Mouse (Mus musculus): ENCODE data around the gene Cep89. TPM values are rescaled to one million over a fixed set of nuclear protein-coding genes. Genes with fewer than 3 reads are reported as not detected.
A peak's percentile ranks its signal among the peaks of the same experiment; 100 is the strongest.

The Cep89 gene
- 37.3 and 39.2 TPM in 2 replicates for polyA plus RNA-seq (2015; fragmentation: Nextera tagmentation; extraction: Ambion mirVana)

- H3K4me1 ChIP-seq, result peaks cover 19% of the 10 kb centered on the region
- H3K9me3 ChIP-seq, result no peaks in the 10 kb centered on the region
- peak; percentile 88 for ATAC-seq (ENCODE audit: extremely low read depth, insufficient number of reproducible peaks, low FRiP score, low TSS enrichment)
- peaks cover 63% of the 10 kb centered on the region for H3K36me3 ChIP-seq
- H3K4me2 ChIP-seq, result peak within 1 kb of the TSS; percentile 90
- under 1% methylated on average over 28 of the region's 28 CpGs for whole genome bisulfite sequencing
- peak within 1 kb of the TSS; percentile 12 for H3K27ac ChIP-seq (replicated peaks)
- H3K27me3 ChIP-seq (replicated peaks), result no peaks in the 10 kb centered on the region
- H3K9ac ChIP-seq, result peak within 1 kb of the TSS; percentile 83
- H3K4me3 ChIP-seq, result peak within 1 kb of the TSS; percentile 67
Observed at GRCm38 (mm10) chr7:35396542-35397168, at the start of gene Cep89, which contains the start of gene Faap24. Gene Cep89 (plus strand): TSS chr7:35397035. Gene Faap24 (minus strand): TSS chr7:35396836.

GRCm38 (mm10) chr7:35347918-35348700 lies 48.7 kb upstream of the Cep89 start:
- peaks cover 13% of the 10 kb centered on the region for H3K4me1 ChIP-seq
- 37% methylated on average over 17 of the region's 18 CpGs for WGBS
- H3K27ac ChIP-seq (replicated peaks), result no peak overlapping the region
- H3K4me2 ChIP-seq, result no peak overlapping the region
- no peaks in the 10 kb centered on the region for H3K36me3 ChIP-seq
- H3K27me3 ChIP-seq (replicated peaks), result no peaks in the 10 kb centered on the region
- H3K4me3 ChIP-seq, result no peak overlapping the region
- no peak overlapping the region for H3K9ac ChIP-seq
- ATAC-seq (ENCODE audit: extremely low read depth, insufficient number of reproducible peaks, low FRiP score, low TSS enrichment), result no peak
- no peaks in the 10 kb centered on the region for H3K9me3 ChIP-seq

- Histone ChIP-seq H3K27ac (replicated peaks) (no peak overlapping the region), H3K36me3 (no peaks in the 10 kb centered on the region), H3K9ac (no peak overlapping the region), H3K4me2 (no peak overlapping the region), H3K9me3 (no peaks in the 10 kb centered on the region), H3K27me3 (replicated peaks) (no peaks in the 10 kb centered on the region), H3K4me1 (peaks cover 13% of the 10 kb centered on the region), H3K4me3 (no peak overlapping the region)
- 84% methylated on average over 4 of the region's 4 CpGs for WGBS
- ATAC-seq (ENCODE audit: extremely low read depth, insufficient number of reproducible peaks, low FRiP score, low TSS enrichment), result no peak
Observed at GRCm38 (mm10) chr7:35349022-35349421, 47.8 kb upstream of the Cep89 start.

GRCm38 (mm10) chr7:35349886-35350684 lies 46.8 kb upstream of the Cep89 start:
- Histone ChIP-seq H3K27me3 (replicated peaks) (no peaks in the 10 kb centered on the region), H3K9me3 (no peaks in the 10 kb centered on the region), H3K27ac (replicated peaks) (no peak overlapping the region), H3K9ac (no peak overlapping the region), H3K4me2 (no peak overlapping the region), H3K36me3 (no peaks in the 10 kb centered on the region), H3K4me1 (peaks cover 13% of the 10 kb centered on the region), H3K4me3 (no peak overlapping the region)
- no peak for ATAC-seq (ENCODE audit: extremely low read depth, insufficient number of reproducible peaks, low FRiP score, low TSS enrichment)
- WGBS, result 86% methylated on average over 8 of the region's 8 CpGs

- H3K36me3 ChIP-seq, result no peaks in the 10 kb centered on the region
- H3K4me1 ChIP-seq, result peaks cover 12% of the 10 kb centered on the region
- H3K4me2 ChIP-seq, result no peak overlapping the region
- ATAC-seq (ENCODE audit: extremely low read depth, insufficient number of reproducible peaks, low FRiP score, low TSS enrichment), result no peak
- no peaks in the 10 kb centered on the region for H3K9me3 ChIP-seq
- H3K4me3 ChIP-seq, result no peak overlapping the region
- WGBS, result 76% methylated on average over 3 of the region's 3 CpGs
- H3K9ac ChIP-seq, result no peak overlapping the region
- H3K27me3 ChIP-seq (replicated peaks), result no peaks in the 10 kb centered on the region
- no peak overlapping the region for H3K27ac ChIP-seq (replicated peaks)
Observed at GRCm38 (mm10) chr7:35351155-35351554, 45.7 kb upstream of the Cep89 start.

GRCm38 (mm10) chr7:35353306-35353705 lies 43.5 kb upstream of the Cep89 start:
- ATAC-seq (ENCODE audit: extremely low read depth, insufficient number of reproducible peaks, low FRiP score, low TSS enrichment), result no peak
- Histone ChIP-seq H3K9me3 (no peaks in the 10 kb centered on the region), H3K4me2 (no peak overlapping the region), H3K27ac (replicated peaks) (no peak overlapping the region), H3K4me1 (peaks cover under 1% of the 10 kb centered on the region; the same call in 1 of the 2 replicates), H3K27me3 (replicated peaks) (no peaks in the 10 kb centered on the region), H3K36me3 (no peaks in the 10 kb centered on the region), H3K9ac (no peak overlapping the region), H3K4me3 (no peak overlapping the region)
- 93% methylated on average over 15 of the region's 15 CpGs for WGBS

GRCm38 (mm10) chr7:35355303-35355872 lies 41.4 kb upstream of the Cep89 start:
- Histone ChIP-seq H3K9ac (no peak overlapping the region), H3K27ac (replicated peaks) (no peak overlapping the region), H3K9me3 (no peaks in the 10 kb centered on the region), H3K36me3 (no peaks in the 10 kb centered on the region), H3K27me3 (replicated peaks) (no peaks in the 10 kb centered on the region), H3K4me1 (no peaks in the 10 kb centered on the region), H3K4me2 (no peak overlapping the region), H3K4me3 (no peak overlapping the region)
- ATAC-seq (ENCODE audit: extremely low read depth, insufficient number of reproducible peaks, low FRiP score, low TSS enrichment), result no peak
- WGBS, result 62% methylated on average over 5 of the region's 5 CpGs

GRCm38 (mm10) chr7:35357621-35358020 lies 39.2 kb upstream of the Cep89 start:
- Histone ChIP-seq H3K27ac (replicated peaks) (no peak overlapping the region), H3K4me2 (no peak overlapping the region), H3K4me1 (peaks cover 11% of the 10 kb centered on the region), H3K36me3 (no peaks in the 10 kb centered on the region), H3K4me3 (no peak overlapping the region), H3K9me3 (no peaks in the 10 kb centered on the region), H3K9ac (no peak overlapping the region), H3K27me3 (replicated peaks) (no peaks in the 10 kb centered on the region)
- 81% methylated on average over 12 of the region's 12 CpGs for WGBS
- no peak for ATAC-seq (ENCODE audit: extremely low read depth, insufficient number of reproducible peaks, low FRiP score, low TSS enrichment)

- 0 out of 2 replicates have a peak overlapping the region, but pooled peaks have one; percentile 29 for H3K9ac ChIP-seq
- WGBS, result 37% methylated on average over 5 of the region's 5 CpGs
- no peak for ATAC-seq (ENCODE audit: extremely low read depth, insufficient number of reproducible peaks, low FRiP score, low TSS enrichment)
Observed at GRCm38 (mm10) chr7:35362253-35362652, 34.6 kb upstream of the Cep89 start.

GRCm38 (mm10) chr7:35362868-35363267 lies 34.0 kb upstream of the Cep89 start:
- H3K4me2 ChIP-seq, result no peak overlapping the region
- H3K4me1 ChIP-seq, result peaks cover 24% of the 10 kb centered on the region
- no peak overlapping the region for H3K4me3 ChIP-seq
- 0 out of 2 replicates have a peak overlapping the region, but pooled peaks have one; percentile 13 for H3K27ac ChIP-seq (replicated peaks)
- ATAC-seq (ENCODE audit: extremely low read depth, insufficient number of reproducible peaks, low FRiP score, low TSS enrichment), result no peak
- H3K27me3 ChIP-seq (replicated peaks), result no peaks in the 10 kb centered on the region
- H3K9ac ChIP-seq, result no peak overlapping the region
- H3K36me3 ChIP-seq, result peaks cover 4% of the 10 kb centered on the region; the same call in 1 of the 2 replicates
- H3K9me3 ChIP-seq, result no peaks in the 10 kb centered on the region; the same call in 1 of the 2 replicates
- 63% methylated on average over 5 of the region's 5 CpGs for WGBS

More at GRCm38 (mm10) chr7:35362253-35362652, 34.6 kb upstream of the Cep89 start:
- no peaks in the 10 kb centered on the region for H3K27me3 ChIP-seq (replicated peaks)
- H3K27ac ChIP-seq (replicated peaks), result peak overlapping the region; percentile 36; the same call in 1 of the 2 replicates
- H3K4me1 ChIP-seq, result peaks cover 24% of the 10 kb centered on the region
- 0 out of 2 replicates have a peak overlapping the region, but pooled peaks have one; percentile 20 for H3K4me2 ChIP-seq
- H3K9me3 ChIP-seq, result no peaks in the 10 kb centered on the region; the same call in 1 of the 2 replicates
- H3K36me3 ChIP-seq, result peaks cover 4% of the 10 kb centered on the region; the same call in 1 of the 2 replicates
- no peak overlapping the region for H3K4me3 ChIP-seq

All from heart, embryonic 13.5 days (tissue).